Mouse (Mus musculus) urinary bladder, postnatal 4 days (tissue): ENCODE results near the gene Actr1a.

ENCODE experiments used
- DNase-seq, 2 experiments: peaks; one replicate each; pipeline ENCODE4 v3.0.0; 2021 to 2022; ENCODE audit warnings: low spot score in 2 of 2

The Actr1a gene

GRCm38 (mm10) chr19:46327531-46328064 lies 68.0 kb downstream of the Actr1a start:
- DNase-seq = no peak
